Mouse (Mus musculus): Measurements from ENCODE around the gene Poc5.

DNA sequence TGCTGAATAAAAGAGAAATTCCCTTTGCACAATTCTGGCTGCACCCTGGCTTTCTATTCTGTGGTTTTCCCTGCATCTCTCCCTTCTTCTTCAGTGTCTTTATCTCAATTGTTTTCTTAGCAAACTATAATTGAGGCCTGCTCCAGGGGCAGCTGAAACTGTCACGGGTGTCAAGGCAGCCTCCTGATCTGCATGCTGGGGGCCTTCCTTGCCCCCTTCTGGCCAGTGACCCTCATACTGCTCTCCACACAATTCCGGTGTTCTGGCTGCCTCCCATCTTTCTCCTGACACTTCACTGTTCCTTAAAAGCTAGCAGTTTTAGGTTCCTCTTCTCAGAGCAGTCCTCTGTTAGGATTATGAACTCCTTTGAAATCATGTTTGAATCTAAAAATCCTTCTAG is 1.2 kb downstream of the Poc5 start:
- TF ChIP-seq MAFK (IDR thresholded peaks at IDR 0.05; ENCODE audit: insufficient read depth, low read depth, low read length), result no peak
- TF ChIP-seq ZC3H11A (IDR thresholded peaks at IDR 0.05; ENCODE audit: borderline replicate concordance, low read depth, low read length), result no peak
- TF ChIP-seq ZNF384 (IDR thresholded peaks at IDR 0.05; ENCODE audit: low read depth, low read length), result no peak

All from ES-E14 (cell line).